Mouse (Mus musculus) G1E (cell line): ENCODE results near the gene Mrps25. TPM values are rescaled to one million over a fixed set of nuclear protein-coding genes. Genes with fewer than 3 reads are reported as not detected.
A peak's percentile ranks its signal among the peaks of the same experiment; 100 is the strongest.

Experiments used
- ATAC-seq: 2 replicates; pipeline ENCODE4 v1.8.0; 2016; ENCODE audit warnings: mild to moderate bottlenecking; ENCODE audit not compliant: insufficient number of reproducible peaks, poor library complexity, low FRiP score, severe bottlenecking; ENCODE audit errors: extremely low read depth
- DNase-seq: peaks from one replicate; pipeline ENCODE4 v3.0.0; 2012; ENCODE audit warnings: low spot score
- H3K27me3 ChIP-seq: 2 replicates; pipeline ENCODE4 v1.6.1; 2012; ENCODE audit warnings: mild to moderate bottlenecking, low read length, inconsistent platforms; ENCODE audit not compliant: insufficient read depth
- H3K36me3 ChIP-seq: replicated peaks from 2 replicates; pipeline ENCODE3; 2012; ENCODE audit warnings: mild to moderate bottlenecking, inconsistent platforms
- H3K4me1 ChIP-seq: 2 replicates; pipeline ENCODE4 v1.6.1; 2012; ENCODE audit warnings: low read depth, low read length, inconsistent platforms, mixed read lengths; ENCODE audit not compliant: insufficient read depth
- H3K4me3 ChIP-seq: 2 replicates; pipeline ENCODE4 v1.5.1; 2012; ENCODE audit warnings: low read depth, mild to moderate bottlenecking, inconsistent platforms, low read length, moderate library complexity, mixed read lengths
- H3K9me3 ChIP-seq: replicated peaks from 2 replicates; pipeline ENCODE4 v1.6.1; 2012; ENCODE audit warnings: inconsistent platforms
- CTCF ChIP-seq: IDR thresholded peaks from 2 replicates; pipeline ENCODE4 v1.5.1; 2012; ENCODE audit warnings: low read depth, low read length, inconsistent platforms, mixed read lengths
- GATA1 ChIP-seq: IDR thresholded peaks from 2 replicates; pipeline ENCODE4 v1.6.1; 2012; ENCODE audit warnings: borderline replicate concordance, low read length, inconsistent platforms, mixed read lengths
- GATA2 ChIP-seq: IDR thresholded peaks from 2 replicates; pipeline ENCODE4 v1.6.1; 2012; ENCODE audit warnings: low read depth, low read length, inconsistent platforms, borderline replicate concordance
- POLR2AphosphoS5 ChIP-seq: IDR thresholded peaks from 2 replicates; pipeline ENCODE4 v1.6.1; 2012; ENCODE audit warnings: low read depth, low read length, inconsistent platforms; ENCODE audit not compliant: insufficient replicate concordance
- TAL1 ChIP-seq: conservative IDR thresholded peaks from 2 replicates; pipeline ENCODE4 v1.6.1; 2012; ENCODE audit warnings: low read depth, low read length, inconsistent platforms, mixed read lengths
- polyA plus RNA-seq: library from polyadenylated mRNA; stranded (reverse); fragments of >175 nt; gene quantifications from 2 replicates; pipeline ENCODE4 v1.2.3, GENCODE M21; 2012
- total RNA-seq, 2 experiments: library from RNA; stranded (forward) in 1 of 2; stranded (reverse) in 1 of 2; fragments of 200-1000 nt in 1 of 2; fragments of >200 nt in 1 of 2; fragmentation: Nextera tagmentation in 1 of 2; gene quantifications; 2 replicates each; pipeline ENCODE4 v1.2.3; 2014 to 2017

Gene Mrps25
- total RNA-seq (2014; fragmentation: Nextera tagmentation) = 12.3 and 15.8 TPM in 2 replicates
- total RNA-seq (2017) = 89.3 and 105 TPM in 2 replicates
- polyA plus RNA-seq = 9.0 and 11.9 TPM in 2 replicates

- H3K4me1 ChIP-seq = peaks cover 42% of the 10 kb centered on the region
- 0 out of 2 replicates have a peak, but pooled peaks cover 2% of the 10 kb centered on the region for H3K9me3 ChIP-seq
- no peaks in the 10 kb centered on the region for H3K27me3 ChIP-seq
- TF ChIP-seq GATA1 (no peak), CTCF (no peak), POLR2AphosphoS5 (peak; percentile 26; the same call in 1 of the 2 replicates), TAL1 (no peak), GATA2 (no peak)
- H3K36me3 ChIP-seq = peaks cover 67% of the 10 kb centered on the region
- peak within 1 kb of the TSS; percentile 96 for H3K4me3 ChIP-seq
- ATAC-seq (peak; percentile 61), DNase-seq (peak; percentile 68)
Observed at GRCm38 (mm10) chr6:92183621-92184131, at the start of gene Mrps25. Gene Mrps25 (minus strand): TSS chr6:92184033.

- no peak for TF ChIP-seq POLR2AphosphoS5
- no peak for TF ChIP-seq TAL1
- TF ChIP-seq GATA1 = no peak
- no peak for TF ChIP-seq CTCF
- TF ChIP-seq GATA2 = no peak
- Histone ChIP-seq H3K27me3 (peaks cover 12% of the 10 kb centered on the region), H3K4me3 (no peak overlapping the region), H3K36me3 (no peaks in the 10 kb centered on the region), H3K9me3 (no peaks in the 10 kb centered on the region), H3K4me1 (no peaks in the 10 kb centered on the region)
- ATAC-seq (no peak), DNase-seq (no peak)
Observed at GRCm38 (mm10) chr6:92231762-92232161, 47.9 kb upstream of the Mrps25 start.

- TF ChIP-seq GATA1 (no peak), CTCF (no peak), TAL1 (no peak), GATA2 (no peak), POLR2AphosphoS5 (no peak)
- no peaks in the 10 kb centered on the region for H3K4me1 ChIP-seq
- H3K4me3 ChIP-seq = no peak overlapping the region
- H3K27me3 ChIP-seq = peaks cover 11% of the 10 kb centered on the region
- no peak for DNase-seq
- ATAC-seq = no peak
- H3K9me3 ChIP-seq = no peaks in the 10 kb centered on the region
- no peaks in the 10 kb centered on the region for H3K36me3 ChIP-seq
Observed at GRCm38 (mm10) chr6:92231356-92231755, 47.5 kb upstream of the Mrps25 start.

- H3K9me3 ChIP-seq = no peaks in the 10 kb centered on the region
- ATAC-seq (no peak), DNase-seq (no peak)
- no peak overlapping the region for H3K4me3 ChIP-seq
- H3K4me1 ChIP-seq = no peaks in the 10 kb centered on the region
- H3K27me3 ChIP-seq = peaks cover 11% of the 10 kb centered on the region
- H3K36me3 ChIP-seq = no peaks in the 10 kb centered on the region
- TF ChIP-seq POLR2AphosphoS5 (no peak), CTCF (no peak), GATA2 (no peak), TAL1 (no peak), GATA1 (no peak)
Observed at GRCm38 (mm10) chr6:92229586-92229985, 45.8 kb upstream of the Mrps25 start.

GRCm38 (mm10) chr6:92229103-92229502 is 45.3 kb upstream of the Mrps25 start:
- H3K36me3 ChIP-seq = no peaks in the 10 kb centered on the region
- H3K9me3 ChIP-seq = no peaks in the 10 kb centered on the region
- ATAC-seq = no peak
- H3K4me3 ChIP-seq = no peak overlapping the region
- H3K27me3 ChIP-seq = peaks cover 11% of the 10 kb centered on the region
- TF ChIP-seq TAL1 (no peak), GATA1 (no peak), GATA2 (no peak), CTCF (no peak), POLR2AphosphoS5 (no peak)
- no peak for DNase-seq
- no peaks in the 10 kb centered on the region for H3K4me1 ChIP-seq

- ATAC-seq (no peak), DNase-seq (no peak)
- TF ChIP-seq TAL1 = no peak
- TF ChIP-seq GATA1 = no peak
- Histone ChIP-seq H3K36me3 (no peaks in the 10 kb centered on the region), H3K4me1 (0 out of 2 replicates have a peak, but pooled peaks cover 2% of the 10 kb centered on the region), H3K9me3 (no peaks in the 10 kb centered on the region), H3K4me3 (no peak overlapping the region), H3K27me3 (peaks cover 33% of the 10 kb centered on the region)
Observed at GRCm38 (mm10) chr6:92224981-92225380, 41.1 kb upstream of the Mrps25 start.
